ENCODE assay signal across 14 mouse cellular contexts in genomic region chr10:5264418-5264817, GRCm38 (mm10).
DNase-seq lines count a peak whose midpoint lies in the region; ATAC-seq lines count a peak whose summit lies in the region.
"Had no signal": no experiment of that assay in that cellular context is flagged by ENCODE, and none has a peak within 500 bp of the region (broad histone marks: within the 10 kb centered on the region; RNA-seq: fewer than 3 reads in every experiment).

No protein-coding gene starts in this region.

- ATAC-seq in kidney, embryonic 16.5 days (ENCODE audit: low FRiP score, low TSS enrichment): peak; percentile 70
- 0 out of 2 replicates have a peak, but pooled peaks have one; percentile 14 for ATAC-seq in megakaryocyte progenitor cell, adult 5-6 weeks (replicated peaks; ENCODE audit: poor library complexity)

- no peaks in the 10 kb centered on the region for H3K27me3 ChIP-seq in kidney, embryonic 16.5 days (ENCODE audit: insufficient read depth, low read length)
- H3K27me3 ChIP-seq: embryonic facial prominence, embryonic 12.5 days; neural tube, embryonic 13.5 days; stomach, embryonic 15.5 days had no signal

- H3K4me2 ChIP-seq in kidney, embryonic 16.5 days (replicated peaks; ENCODE audit: low read depth, low read length): no peak overlapping the region
- H3K4me2 ChIP-seq: embryonic facial prominence, embryonic 12.5 days; neural tube, embryonic 13.5 days; stomach, embryonic 15.5 days had no signal

- no peaks in the 10 kb centered on the region for H3K4me1 ChIP-seq in kidney, embryonic 16.5 days (ENCODE audit: insufficient read depth, low read length)
- H3K4me1 ChIP-seq: embryonic facial prominence, embryonic 12.5 days; stomach, embryonic 15.5 days had no signal

- no peak overlapping the region for H3K9ac ChIP-seq in kidney, embryonic 16.5 days (replicated peaks; ENCODE audit: low read length)
- H3K9ac ChIP-seq: embryonic facial prominence, embryonic 12.5 days; neural tube, embryonic 13.5 days; stomach, embryonic 15.5 days had no signal

- 39% methylated on average over 10 of the region's 10 CpGs for WGBS in kidney, embryonic 16.5 days

- no peak overlapping the region for H3K27ac ChIP-seq in kidney, embryonic 16.5 days (ENCODE audit: low read length)
- H3K27ac ChIP-seq: embryonic facial prominence, embryonic 12.5 days; neural tube, embryonic 13.5 days; stomach, embryonic 15.5 days had no signal

- H3K36me3 ChIP-seq in kidney, embryonic 16.5 days (ENCODE audit: insufficient read depth, low read length): no peaks in the 10 kb centered on the region
- H3K36me3 ChIP-seq: embryonic facial prominence, embryonic 12.5 days; neural tube, embryonic 13.5 days had no signal

- no peaks in the 10 kb centered on the region for H3K9me3 ChIP-seq in kidney, embryonic 16.5 days (ENCODE audit: low read length)
- H3K9me3 ChIP-seq: embryonic facial prominence, embryonic 12.5 days; neural tube, embryonic 13.5 days; stomach, embryonic 15.5 days had no signal

- no peak overlapping the region for H3K4me3 ChIP-seq in kidney, embryonic 16.5 days (ENCODE audit: low read length)
- H3K4me3 ChIP-seq: embryonic facial prominence, embryonic 12.5 days; neural tube, embryonic 13.5 days; stomach, embryonic 15.5 days had no signal

- DNase-seq in adrenal gland, adult 2 months: peak; percentile 19
- no peak for DNase-seq in adrenal gland, adult 8-10 months
- no peak for DNase-seq in kidney, postnatal 14 days
- DNase-seq in R1 (ENCODE audit: low read depth, low spot score): peak; percentile 14
- no peak for DNase-seq in lung, postnatal 36 days
- no peak for DNase-seq in thymus, postnatal 4 days
- DNase-seq: gastrocnemius, postnatal 36 days; heart, postnatal 14 days; layer of hippocampus, adult 9-11 months had no signal

Comparison
In these comparisons a context has a peak if more than half of its experiments do, and no peak if none do; other contexts are left out.
1. DNase-seq: peak in adrenal gland, adult 2 months (single experiment) and R1 (single experiment); none in adrenal gland, adult 8-10 months (single experiment), kidney, postnatal 14 days (single experiment), lung, postnatal 36 days (single experiment) and thymus, postnatal 4 days (single experiment).